Mouse (Mus musculus): ENCODE results near the gene Mei1. TPM values are rescaled to one million over a fixed set of nuclear protein-coding genes. Genes with fewer than 3 reads are reported as not detected.

Gene Mei1
- total RNA-seq, 2 experiments from 2014 or later, result 0.13 to 0.33 TPM

DNA sequence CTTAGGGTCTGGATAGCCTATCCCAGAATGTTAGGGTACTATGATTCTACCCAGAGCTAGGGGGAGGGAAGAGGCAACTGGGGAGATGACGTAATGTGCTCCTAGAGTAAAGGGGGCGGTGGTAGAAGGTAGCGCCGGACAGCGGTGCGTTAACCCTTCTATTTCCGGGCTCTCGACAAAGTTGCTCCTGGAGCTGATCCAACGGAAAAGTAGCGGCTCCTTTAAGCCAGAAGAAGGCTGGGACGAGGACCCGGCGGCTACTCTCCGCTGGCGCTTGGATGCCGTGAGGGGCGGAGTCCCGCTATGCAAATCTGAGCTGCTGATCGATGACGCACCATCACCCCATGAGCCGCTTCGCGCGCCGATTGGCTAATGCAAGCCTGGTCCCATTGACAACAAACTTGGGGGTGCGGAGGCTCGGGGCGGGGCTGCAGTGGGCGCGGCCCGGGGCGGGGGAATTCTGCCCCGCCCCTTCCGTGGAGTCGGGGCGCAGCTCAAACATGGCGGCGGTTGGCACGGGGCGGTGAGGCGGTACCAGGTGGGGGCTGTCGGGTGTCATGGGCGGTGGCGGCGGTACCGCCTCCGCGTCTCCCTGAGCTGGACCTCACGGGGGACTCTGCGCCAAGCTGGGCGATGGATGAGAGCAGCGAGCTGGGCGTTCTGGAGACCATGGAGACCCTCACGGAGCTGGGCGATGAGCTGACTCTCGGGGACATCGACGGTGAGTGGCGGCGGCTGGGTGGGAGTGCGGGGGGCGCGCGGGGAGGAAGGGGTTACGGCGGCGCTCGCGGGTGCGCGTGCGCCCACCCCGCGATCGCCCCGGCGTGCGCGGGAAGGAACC, 77.2 kb downstream of the Mei1 start, which contains the start of gene Srebf2:
Gene Srebf2, plus strand, starts transcription at position 412 of the 841 bp plus-strand sequence.
- DNase-seq, result peak; percentile 99
- intact Hi-C loops (cut with DNase I; ENCODE audit: low total_unique reads), result no loop called here

- intact Hi-C loops (cut with DNase I; ENCODE audit: low total_unique reads), result no loop called here
- DNase-seq, result peak; percentile 75
Measured at GRCm38 (mm10) chr15:82147611-82148111, 77.9 kb downstream of the Mei1 start.

DNA sequence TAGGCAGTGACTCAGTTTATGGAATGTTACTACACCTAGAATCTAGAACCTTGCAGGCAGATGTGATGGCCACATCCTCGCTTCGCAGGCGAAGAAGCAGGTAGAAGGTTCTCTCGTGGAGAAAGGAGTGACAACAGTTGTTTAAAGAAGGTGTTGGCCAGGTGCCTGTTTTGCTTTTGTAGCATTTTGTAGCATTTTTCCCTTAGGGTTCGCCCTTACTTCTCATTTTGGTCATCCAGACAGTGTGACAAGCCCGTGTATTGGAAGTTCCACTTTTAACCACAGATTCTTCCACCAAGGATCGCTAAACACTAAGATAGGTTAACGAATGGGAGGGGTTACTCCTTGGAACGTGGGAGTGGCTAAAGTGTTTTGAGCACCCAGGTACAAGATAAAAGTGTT, 78.7 kb downstream of the Mei1 start:
- intact Hi-C loops (cut with DNase I; ENCODE audit: low total_unique reads), result no loop called here
- no peak for DNase-seq

GRCm38 (mm10) chr15:82150042-82150441, 80.2 kb downstream of the Mei1 start:
- DNase-seq, result no peak
- intact Hi-C loops (cut with DNase I; ENCODE audit: low total_unique reads), result no loop called here

GRCm38 (mm10) chr15:82151176-82151575, 81.4 kb downstream of the Mei1 start:
- no peak for DNase-seq
- intact Hi-C loops (cut with DNase I; ENCODE audit: low total_unique reads), result no loop called here

GRCm38 (mm10) chr15:82152022-82152421, 82.2 kb downstream of the Mei1 start:
- intact Hi-C loops (cut with DNase I; ENCODE audit: low total_unique reads), result no loop called here

GRCm38 (mm10) chr15:82152435-82152834, 82.6 kb downstream of the Mei1 start:
- intact Hi-C loops (cut with DNase I; ENCODE audit: low total_unique reads), result no loop called here
- no peak for DNase-seq

More at GRCm38 (mm10) chr15:82152022-82152421, 82.2 kb downstream of the Mei1 start:
- no peak for DNase-seq

DNA sequence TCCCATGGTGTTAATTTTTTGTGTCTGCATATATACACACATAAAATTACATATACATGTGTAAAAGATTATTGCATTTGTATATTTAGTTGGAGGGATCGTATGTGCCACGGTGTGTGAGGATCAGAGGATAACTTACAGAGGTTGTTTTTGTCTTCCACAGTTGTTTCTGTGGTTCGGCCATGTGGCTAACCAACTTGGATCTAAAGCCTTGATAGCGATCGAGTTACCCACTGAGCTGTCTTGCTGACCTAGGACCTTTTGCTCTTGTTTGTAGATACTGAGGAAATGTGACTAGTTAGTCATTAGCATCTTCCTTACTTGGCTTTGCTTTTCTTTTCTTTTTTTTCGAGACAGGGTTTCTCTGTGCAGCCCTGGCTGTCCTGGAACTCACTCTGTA, 86.5 kb downstream of the Mei1 start:
- DNase-seq, result no peak
- intact Hi-C loops (cut with DNase I; ENCODE audit: low total_unique reads), result no loop called here

DNA sequence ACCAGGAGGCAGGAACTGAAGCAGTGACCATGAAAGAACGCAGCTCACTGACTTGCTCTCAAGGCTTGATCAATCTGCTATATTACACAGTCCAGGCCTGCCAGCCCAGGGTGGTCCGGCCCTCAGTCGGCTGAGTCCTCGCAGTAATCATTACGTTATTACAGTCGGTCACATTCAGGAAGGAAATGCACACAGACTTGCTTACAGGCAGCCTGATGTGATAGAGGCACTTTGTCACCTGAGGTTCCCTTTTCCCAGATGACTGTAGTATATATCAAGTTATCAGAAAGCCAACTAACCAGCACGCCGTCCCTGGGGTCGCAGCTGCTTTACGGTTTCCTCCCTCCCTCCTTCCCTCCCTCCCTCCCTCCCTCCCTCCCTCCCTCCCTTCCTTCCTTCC, 87.1 kb downstream of the Mei1 start:
- intact Hi-C loops (cut with DNase I; ENCODE audit: low total_unique reads), result no loop called here

GRCm38 (mm10) chr15:82158243-82159035, 88.6 kb downstream of the Mei1 start:
- intact Hi-C loops (cut with DNase I; ENCODE audit: low total_unique reads), result no loop called here
- no peak for DNase-seq

More for the DNA sequence above, 87.1 kb downstream of the Mei1 start:
- DNase-seq, result no peak

GRCm38 (mm10) chr15:82159471-82159870, 89.7 kb downstream of the Mei1 start:
- DNase-seq, result no peak
- intact Hi-C loops (cut with DNase I; ENCODE audit: low total_unique reads), result no loop called here

- intact Hi-C loops (cut with DNase I; ENCODE audit: low total_unique reads), result no loop called here
- no peak for DNase-seq
Measured at GRCm38 (mm10) chr15:82160731-82161640, 91.2 kb downstream of the Mei1 start.

DNA sequence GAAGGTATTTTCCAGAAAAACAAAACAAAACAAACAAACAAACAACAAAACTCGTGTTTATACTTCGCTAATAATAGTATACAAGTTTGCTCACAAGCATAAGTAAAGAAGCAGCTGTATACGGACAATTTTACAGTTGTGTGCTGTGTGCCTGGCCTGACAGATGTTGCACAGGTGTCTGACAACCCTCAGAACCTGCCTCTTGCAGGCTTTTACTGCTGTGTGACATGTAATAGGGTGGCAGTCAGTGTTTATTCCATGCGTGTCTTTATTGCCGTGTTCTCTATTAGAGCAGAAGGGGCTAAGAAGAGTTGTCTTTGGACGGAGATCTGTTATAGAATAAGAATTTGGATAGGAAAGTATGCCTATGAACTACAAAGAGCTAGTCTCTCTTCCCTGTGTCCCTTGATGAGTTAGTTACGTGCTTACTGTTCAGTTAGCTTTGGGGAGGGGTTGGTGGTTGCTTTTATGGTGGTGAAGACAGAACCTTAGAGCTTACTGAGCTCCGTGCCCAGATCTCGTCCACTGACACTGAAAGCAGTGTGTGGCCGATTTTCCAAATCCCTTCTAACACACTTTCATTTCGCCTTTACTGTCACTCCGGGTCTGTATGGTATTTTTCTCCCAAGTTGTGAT, 92.3 kb downstream of the Mei1 start:
- DNase-seq, result no peak
- intact Hi-C loops (cut with DNase I; ENCODE audit: low total_unique reads), result no loop called here

DNA sequence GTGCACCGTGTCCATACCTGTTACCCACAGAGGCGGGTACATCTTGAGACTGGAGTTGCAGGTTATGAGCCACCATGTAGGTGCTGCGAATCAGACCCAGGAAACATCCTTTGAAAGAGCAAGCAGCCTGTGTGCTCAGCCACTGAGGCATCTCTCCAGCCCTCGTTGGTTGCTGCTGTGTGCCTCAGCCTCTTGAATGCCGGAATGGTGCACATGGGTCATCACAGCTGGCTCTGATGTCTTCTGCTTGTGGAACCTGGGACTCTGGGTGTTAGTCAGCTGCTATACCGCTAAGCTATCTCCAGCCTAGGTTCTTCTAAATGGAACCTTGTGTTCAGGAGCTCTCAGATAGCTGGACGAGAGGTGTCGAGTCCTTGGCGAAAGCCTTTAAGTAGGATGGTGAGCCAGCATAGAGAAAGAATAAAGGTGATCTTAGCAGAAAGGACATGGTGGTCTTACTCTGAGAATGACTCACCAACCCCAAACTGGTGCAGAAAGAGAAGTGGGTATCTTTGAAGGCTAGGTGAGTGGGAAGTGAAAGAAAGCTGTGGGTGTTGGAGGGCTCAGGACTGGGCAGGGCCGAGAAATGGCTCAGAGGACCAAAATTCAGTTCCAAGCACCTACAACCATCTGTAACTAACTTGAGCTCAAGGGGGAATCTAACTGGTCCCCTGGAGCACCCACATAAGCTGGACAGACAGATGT, 93.7 kb downstream of the Mei1 start:
- intact Hi-C loops (cut with DNase I; ENCODE audit: low total_unique reads), result no loop called here
- no peak for DNase-seq

GRCm38 (mm10) chr15:82164061-82164399, 94.2 kb downstream of the Mei1 start:
- no peak for DNase-seq
- intact Hi-C loops (cut with DNase I; ENCODE audit: low total_unique reads), result no loop called here

DNA sequence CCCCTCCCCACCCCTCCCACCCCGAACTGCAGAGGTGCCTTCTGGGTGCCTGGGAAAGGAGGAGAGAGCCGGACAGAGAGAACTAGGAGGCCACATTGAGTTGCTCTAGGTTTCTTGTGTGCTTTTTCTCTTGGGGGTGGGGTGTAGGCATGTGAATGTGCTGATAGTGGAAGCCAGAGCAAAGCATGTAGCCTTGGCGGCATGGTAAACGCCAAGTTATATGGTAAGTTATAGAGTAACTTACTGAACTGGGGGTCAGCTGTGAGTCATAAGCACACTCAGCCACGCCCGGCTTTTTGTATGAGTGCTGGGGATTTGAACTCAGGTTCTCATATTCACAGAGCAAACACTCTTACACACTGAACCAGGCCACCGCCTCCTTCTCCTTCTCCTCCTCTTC, 94.7 kb downstream of the Mei1 start:
- intact Hi-C loops (cut with DNase I; ENCODE audit: low total_unique reads), result no loop called here
- DNase-seq, result no peak

DNA sequence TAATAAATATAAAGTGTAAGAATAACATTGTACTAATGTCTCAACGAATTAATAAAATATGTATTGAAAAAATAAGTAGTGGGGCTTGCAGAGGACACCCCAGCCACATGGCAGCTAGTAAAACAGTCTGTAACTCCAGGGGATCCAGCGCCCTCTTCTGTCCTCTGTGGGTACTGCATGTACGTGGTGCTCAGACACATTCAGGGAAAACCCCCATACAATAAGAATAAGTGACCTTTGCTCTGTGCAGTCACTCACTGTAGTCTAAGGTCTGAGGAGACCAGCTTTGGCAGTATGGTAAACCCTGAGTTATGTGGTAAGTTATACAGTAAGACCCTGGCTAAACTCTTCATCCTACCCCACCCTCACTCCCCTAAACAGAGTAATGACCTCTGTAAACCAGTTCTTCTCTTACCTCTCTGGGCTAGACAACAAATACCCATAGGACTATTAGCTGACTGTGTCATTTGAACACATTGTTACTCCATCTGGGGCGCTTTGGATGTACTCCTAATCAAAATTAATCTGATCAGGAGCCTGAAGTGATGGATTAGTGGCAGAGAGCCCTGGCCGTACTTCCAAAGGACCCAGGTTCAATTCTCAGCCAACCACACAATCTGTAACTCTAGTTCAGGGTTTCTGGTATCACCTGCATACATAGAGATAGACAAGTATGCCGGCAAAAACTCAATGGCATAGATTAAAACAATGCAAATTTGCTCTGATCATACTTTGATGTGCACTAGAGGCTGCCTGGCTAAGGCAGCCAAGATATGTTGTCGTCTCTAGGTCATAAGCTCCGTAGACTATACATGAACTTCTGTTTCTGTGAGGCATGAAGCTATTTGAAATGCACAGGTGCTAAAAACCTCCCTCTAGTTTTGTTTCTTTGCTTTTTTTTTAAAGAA, 95.8 kb downstream of the Mei1 start:
- peak; percentile 78 for DNase-seq
- intact Hi-C loops (cut with DNase I; ENCODE audit: low total_unique reads), result no loop called here
